In the genomic region with DNA sequence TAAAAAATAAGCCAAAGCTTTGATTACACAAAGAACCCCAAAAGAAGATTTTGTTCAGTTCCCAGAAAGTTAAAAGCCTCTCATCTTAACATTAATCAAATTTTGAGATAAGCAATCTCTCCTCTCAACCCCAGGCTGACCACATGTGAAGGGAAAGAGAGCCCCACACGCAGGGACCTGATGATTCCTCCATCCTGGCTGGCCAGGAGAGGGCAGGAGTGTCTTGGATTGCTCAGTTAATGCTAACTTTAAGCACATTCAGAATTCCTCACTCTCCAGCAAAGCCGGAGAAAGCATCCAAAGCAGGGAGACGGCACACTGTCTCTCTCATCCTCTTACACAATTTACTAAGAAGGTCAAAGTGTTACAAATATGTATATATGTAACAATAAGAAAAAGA, we compare ENCODE assay signal across 9 mouse cellular contexts. TPM values are rescaled to one million over a fixed set of nuclear protein-coding genes. Genes with fewer than 3 reads are reported as not detected.
DNase-seq lines count a peak whose midpoint lies in the region; ATAC-seq and TF ChIP-seq lines count a peak whose summit lies in the region.
"Had no signal": no experiment of that assay in that cellular context is flagged by ENCODE, and none has a peak within 500 bp of the region (broad histone marks: within the 10 kb centered on the region; RNA-seq: fewer than 3 reads in every experiment).

No protein-coding gene starts in this region.

- intact Hi-C loops in left cerebral cortex, adult 2 months (cut with DNase I) = loop anchor here (5.0 kb wide), 1 partner anchor 169 kb away; a partner anchor contains a TSS

- no peak overlapping the region for H3K4me3 ChIP-seq in left cerebral cortex, adult 2 months
- no peak overlapping the region for H3K4me3 ChIP-seq in intestine, embryonic 15.5 days (replicated peaks)
- H3K4me3 ChIP-seq: liver, embryonic 15.5 days had no signal

- in situ Hi-C loops in Patski (cut with MboI; ENCODE audit: low pct_unique_long_range_greater_than_20kb) = loop anchor here (5.0 to 10.0 kb wide), 2 partner anchors 74 to 557 kb away; no protein-coding TSS in a partner anchor

- CTCF ChIA-PET in Patski (lab: Charles Lee) = interaction anchor here (1.2 kb wide), 1 partner anchor 15 kb away, joined by 3 read pairs; no protein-coding TSS in a partner anchor

- 5% methylated on average over 3 of the region's 3 CpGs for WGBS in intestine, embryonic 15.5 days

- TF ChIP-seq CTCF in left cerebral cortex, adult 2 months (IDR thresholded peaks at IDR 0.05) = peak; percentile 52
- peak; percentile 86 for TF ChIP-seq CTCF in Patski (IDR thresholded peaks at IDR 0.05)

- POLR2A ChIA-PET in Patski (lab: Charles Lee) = no interaction called here

- no peak overlapping the region for H3K9ac ChIP-seq in intestine, embryonic 15.5 days
- H3K9ac ChIP-seq: liver, embryonic 15.5 days had no signal

- H3K4me1 ChIP-seq in intestine, embryonic 15.5 days (replicated peaks) = no peaks in the 10 kb centered on the region
- H3K4me1 ChIP-seq: liver, embryonic 15.5 days had no signal

- peak; percentile 8 to 29 for DNase-seq in left cerebral cortex, adult 2 months (ENCODE audit: extremely low spot score in 1 of 2, low spot score in 2 of 2)
- no peak for DNase-seq in left cerebral cortex, adult 8-10 months (ENCODE audit: low spot score in 2 of 2)
- peak; percentile 1 for DNase-seq in Patski (ENCODE audit: low read depth, low spot score)
- peak; percentile 2 for DNase-seq in cerebellum, adult 8-10 months
- peak; percentile 58 for DNase-seq in lung, postnatal 10 days
- no peak for DNase-seq in thymus, adult 18-20 months
- no peak for DNase-seq in B cell, adult 2 months

- H3K9me3 ChIP-seq in intestine, embryonic 15.5 days = no peaks in the 10 kb centered on the region
- H3K9me3 ChIP-seq: liver, embryonic 15.5 days had no signal

- H3K27ac ChIP-seq in left cerebral cortex, adult 2 months = no peak overlapping the region
- H3K27ac ChIP-seq in intestine, embryonic 15.5 days = no peak overlapping the region
- H3K27ac ChIP-seq: liver, embryonic 15.5 days had no signal

- H3K4me2 ChIP-seq in intestine, embryonic 15.5 days (replicated peaks) = no peak overlapping the region
- H3K4me2 ChIP-seq: liver, embryonic 15.5 days had no signal

- H3K27me3 ChIP-seq in Patski = peaks cover 41% of the 10 kb centered on the region
- H3K27me3 ChIP-seq in intestine, embryonic 15.5 days (replicated peaks) = no peaks in the 10 kb centered on the region
- H3K27me3 ChIP-seq: liver, embryonic 15.5 days had no signal

- H3K36me3 ChIP-seq in intestine, embryonic 15.5 days = no peaks in the 10 kb centered on the region
- H3K36me3 ChIP-seq: liver, embryonic 15.5 days had no signal

- no peak for ATAC-seq in Patski
- peak; percentile 61; the same call in 1 of the 2 replicates for ATAC-seq in intestine, embryonic 15.5 days

RNA-seq across cellular contexts. Expression of a gene that starts 26.7 kb away (rescaled TPM):
- not detected for total RNA-seq in left cerebral cortex, adult 2 months (2021)
- not detected for total RNA-seq in left cerebral cortex, adult 8-10 months (2022)
- not detected for polyA plus RNA-seq in Patski (2021)
- not detected in 2 replicates for polyA plus RNA-seq in intestine, embryonic 15.5 days (2015; fragmentation: Nextera tagmentation; extraction: Ambion mirVana)
- polyA plus RNA-seq: liver, embryonic 15.5 days had no signal

RNA-seq across cellular contexts. Expression of a gene that starts 52.2 kb away (rescaled TPM):
- total RNA-seq in left cerebral cortex, adult 2 months (2021) = 10 to 100 TPM; 30.8 to 31.9 TPM
- total RNA-seq in left cerebral cortex, adult 8-10 months (2022) = 10 to 100 TPM; 27.3 to 35.2 (median 30.9) TPM
- polyA plus RNA-seq in Patski (2021) = 35.2 TPM
- polyA plus RNA-seq in intestine, embryonic 15.5 days (2015; fragmentation: Nextera tagmentation; extraction: Ambion mirVana) = 33.8 and 37.1 TPM in 2 replicates

Comparison
In these comparisons a context has a peak if more than half of its experiments do, and no peak if none do; other contexts are left out.
1. DNase-seq: peak in left cerebral cortex, adult 2 months (2 of 2), Patski (single experiment), cerebellum, adult 8-10 months (single experiment) and lung, postnatal 10 days (single experiment); none in left cerebral cortex, adult 8-10 months (0 of 2), thymus, adult 18-20 months (0 of 2) and B cell, adult 2 months (0 of 2).